Mouse (Mus musculus) forebrain, postnatal 0 days (tissue): Measurements from ENCODE around the gene Erc2. TPM values are rescaled to one million over a fixed set of nuclear protein-coding genes. Genes with fewer than 3 reads are reported as not detected.

ENCODE experiments used
- ATAC-seq: fragments of 200-750 bp; cut with Nextera tagmentation; 2 replicates; pipeline ENCODE4 v1.8.0; 2017; ENCODE audit warnings: mild to moderate bottlenecking, moderate library complexity
- DNase-seq: peaks from one replicate; pipeline ENCODE4 v3.0.0-alpha.2; 2015
- H3K27ac ChIP-seq: fragments of 300-500 bp; sonication (generic); 2 replicates; pipeline ENCODE4 v1.5.1; 2014; ENCODE audit warnings: low read depth, mild to moderate bottlenecking, antibody characterized with exemption, low read length, moderate library complexity, mixed read lengths
- H3K27me3 ChIP-seq: fragments of 300-500 bp; sonication (generic); 2 replicates; pipeline ENCODE4 v1.6.1; 2014; ENCODE audit warnings: mild to moderate bottlenecking, low read length, mixed read lengths; ENCODE audit not compliant: insufficient read depth
- H3K36me3 ChIP-seq: fragments of 300-500 bp; sonication (generic); 2 replicates; pipeline ENCODE4 v1.6.1; 2014; ENCODE audit warnings: mild to moderate bottlenecking, moderate library complexity; ENCODE audit not compliant: insufficient read depth
- H3K4me1 ChIP-seq: fragments of 300-500 bp; sonication (generic); 2 replicates; pipeline ENCODE4 v1.6.1; 2014; ENCODE audit warnings: antibody characterized with exemption; ENCODE audit not compliant: insufficient read depth
- H3K4me2 ChIP-seq: fragments of 300-500 bp; sonication (generic); 2 replicates; pipeline ENCODE4 v1.6.1; 2014; ENCODE audit warnings: low read depth, mild to moderate bottlenecking, moderate library complexity
- H3K4me3 ChIP-seq: fragments of 300-500 bp; sonication (generic); 2 replicates; pipeline ENCODE4 v1.5.1; 2014; ENCODE audit warnings: low read depth, low read length, mixed read lengths
- H3K9ac ChIP-seq: fragments of 300-500 bp; sonication (generic); 2 replicates; pipeline ENCODE4 v1.6.1; 2014; ENCODE audit warnings: mild to moderate bottlenecking
- H3K9me3 ChIP-seq: fragments of 300-500 bp; sonication (generic); 2 replicates; pipeline ENCODE4 v1.6.1; 2016; ENCODE audit warnings: low read length
- CTCF ChIP-seq: sonication (generic); IDR thresholded peaks from 2 replicates; pipeline ENCODE4 v1.5.1; 2016; ENCODE audit warnings: antibody characterized with exemption, control low read depth, low read depth
- WGBS: fragments of 180-500 bp; shearing (Covaris S2); extraction: QIAGEN DNeasy Blood & Tissue Kit; methylation state at CpG from one replicate; pipeline ENCODE4 v1.1.7; 2014; 5-methylcytosine and 5-hydroxymethylcytosine counted together
- polyA plus RNA-seq: library from polyadenylated mRNA; unstranded; fragments of >200 nt; fragmentation: Nextera tagmentation; extraction: Ambion mirVana; gene quantifications from 2 replicates; pipeline ENCODE4 v1.2.1, GENCODE M21; 2015
- total RNA-seq: library from RNA; depleted of rRNA; stranded (reverse); fragments of >200 nt; gene quantifications from 2 replicates; pipeline ENCODE4 v1.2.3, GENCODE M21; 2014

The Erc2 gene
- total and polyA plus RNA-seq, 2 experiments from 2014 or later = 106 to 117 TPM

- Histone ChIP-seq H3K27ac (no peak overlapping the region), H3K4me2 (peak overlapping the region; percentile 94), H3K4me1 (peaks cover 12% of the 10 kb centered on the region), H3K9ac (peak overlapping the region; percentile 41), H3K9me3 (no peaks in the 10 kb centered on the region), H3K36me3 (no peaks in the 10 kb centered on the region), H3K27me3 (peaks cover 39% of the 10 kb centered on the region), H3K4me3 (peak overlapping the region; percentile 36)
- no peak for TF ChIP-seq CTCF
- DNase-seq (no peak), ATAC-seq (no peak)
- 26% methylated on average over 27 of the region's 27 CpGs for WGBS
These were observed 886.3 kb downstream of the Erc2 start for GRCm38 (mm10) chr14:28508288-28509258.

- Histone ChIP-seq H3K27ac (no peak overlapping the region; the same call in 1 of the 2 replicates), H3K27me3 (peaks cover 39% of the 10 kb centered on the region), H3K36me3 (no peaks in the 10 kb centered on the region), H3K4me1 (peaks cover 12% of the 10 kb centered on the region), H3K4me3 (peak overlapping the region; percentile 36), H3K9ac (peak overlapping the region; percentile 41), H3K9me3 (no peaks in the 10 kb centered on the region), H3K4me2 (peak overlapping the region; percentile 94)
- peak; percentile 45 for DNase-seq
- 0 out of 2 replicates have a peak, but pooled peaks have one; percentile 12 for ATAC-seq
- TF ChIP-seq CTCF = no peak
- 1% methylated on average over 47 of the region's 47 CpGs for WGBS
These were observed 887.5 kb downstream of the Erc2 start for GRCm38 (mm10) chr14:28509441-28510340.

- Histone ChIP-seq H3K4me1 (peaks cover 11% of the 10 kb centered on the region), H3K4me3 (peak overlapping the region; percentile 36), H3K9ac (peak overlapping the region; percentile 41), H3K4me2 (peak overlapping the region; percentile 94), H3K27ac (peak overlapping the region; percentile 35; the same call in 1 of the 2 replicates), H3K9me3 (no peaks in the 10 kb centered on the region), H3K36me3 (no peaks in the 10 kb centered on the region), H3K27me3 (peaks cover 39% of the 10 kb centered on the region)
- peak; percentile 53 for TF ChIP-seq CTCF
- peak; percentile 53 for DNase-seq
- WGBS = 3% methylated on average over 29 of the region's 29 CpGs
- ATAC-seq = no peak
These were observed 888.3 kb downstream of the Erc2 start for GRCm38 (mm10) chr14:28510341-28511028.

- no peak for DNase-seq
- Histone ChIP-seq H3K36me3 (no peaks in the 10 kb centered on the region), H3K4me2 (peak overlapping the region; percentile 94), H3K9me3 (no peaks in the 10 kb centered on the region), H3K9ac (peak overlapping the region; percentile 41), H3K27me3 (peaks cover 39% of the 10 kb centered on the region), H3K4me1 (peaks cover 8% of the 10 kb centered on the region), H3K4me3 (peak overlapping the region; percentile 36), H3K27ac (peak overlapping the region; percentile 35; the same call in 1 of the 2 replicates)
- no peak for TF ChIP-seq CTCF
- no peak for ATAC-seq
- 1% methylated on average over 39 of the region's 41 CpGs for WGBS
These were observed 888.9 kb downstream of the Erc2 start for GRCm38 (mm10) chr14:28511029-28511651.

GRCm38 (mm10) chr14:28512805-28513590 is 890.8 kb downstream of the Erc2 start:
- H3K36me3 ChIP-seq = no peaks in the 10 kb centered on the region
- no peak overlapping the region for H3K4me3 ChIP-seq
- H3K27ac ChIP-seq = no peak overlapping the region
- no peak for ATAC-seq
- H3K9ac ChIP-seq = no peak overlapping the region
- TF ChIP-seq CTCF = no peak
- H3K27me3 ChIP-seq = peaks cover 29% of the 10 kb centered on the region
- 73% methylated on average over 5 of the region's 5 CpGs for WGBS
- H3K4me1 ChIP-seq = peaks cover 8% of the 10 kb centered on the region; the same call in 1 of the 2 replicates
- DNase-seq = no peak
- no peak overlapping the region for H3K4me2 ChIP-seq
- no peaks in the 10 kb centered on the region for H3K9me3 ChIP-seq
